Mouse (Mus musculus) heart, embryonic 10.5 days (tissue): ENCODE results near the gene Ttll6. TPM values are rescaled to one million over a fixed set of nuclear protein-coding genes. Genes with fewer than 3 reads are reported as not detected.
"Not testable (repeated sequence)": the region's sequence is repeated elsewhere in the genome, so short reads cannot be mapped to it uniquely, and the experiment has no call there.

ENCODE experiments used
- DNase-seq: peaks from one replicate; pipeline ENCODE4 v3.0.0-alpha.2; 2017; ENCODE audit warnings: low spot score
- H3K27ac ChIP-seq: fragments of 300-500 bp; sonication (generic); 2 replicates; pipeline ENCODE4 v1.5.1; 2016; ENCODE audit warnings: mild to moderate bottlenecking
- H3K27me3 ChIP-seq: fragments of 300-500 bp; sonication (generic); 2 replicates; pipeline ENCODE4 v1.6.1; 2016; ENCODE audit warnings: mild to moderate bottlenecking; ENCODE audit not compliant: poor library complexity, insufficient read depth, severe bottlenecking
- H3K36me3 ChIP-seq: fragments of 300-500 bp; sonication (generic); 2 replicates; pipeline ENCODE4 v1.6.1; 2016; ENCODE audit warnings: mild to moderate bottlenecking, moderate library complexity
- H3K4me1 ChIP-seq: fragments of 300-500 bp; sonication (generic); 2 replicates; pipeline ENCODE4 v1.6.1; 2016; ENCODE audit warnings: mild to moderate bottlenecking
- H3K4me3 ChIP-seq: fragments of 300-500 bp; sonication (generic); 2 replicates; pipeline ENCODE4 v1.5.1; 2016; ENCODE audit warnings: mild to moderate bottlenecking, moderate library complexity
- H3K9me3 ChIP-seq: fragments of 300-500 bp; sonication (generic); 2 replicates; pipeline ENCODE4 v1.6.1; 2016; ENCODE audit warnings: mild to moderate bottlenecking, moderate library complexity
- WGBS: fragments of 180-500 bp; shearing (Covaris S2); methylation state at CpG from one replicate; pipeline ENCODE4 v1.1.7; 2016; 5-methylcytosine and 5-hydroxymethylcytosine counted together
- polyA plus RNA-seq: library from polyadenylated mRNA; unstranded; fragments of >200 nt; fragmentation: Nextera tagmentation; extraction: Ambion mirVana; gene quantifications from 2 replicates; pipeline ENCODE4 v1.2.1, GENCODE M21; 2016

Gene Ttll6
- polyA plus RNA-seq, 1 experiment from 2014 or later, result not detected

GRCm38 (mm10) chr11:96122806-96123205 is 10.8 kb upstream of the Ttll6 start:
- H3K9me3 ChIP-seq, H3K27ac ChIP-seq, H3K4me3 ChIP-seq, DNase-seq, H3K36me3 ChIP-seq: not testable (repeated sequence)
- WGBS, result 75% methylated on average over 4 of the region's 4 CpGs
- Histone ChIP-seq H3K4me1 (peaks cover 11% of the 10 kb centered on the region), H3K27me3 (peaks cover 66% of the 10 kb centered on the region)

DNA sequence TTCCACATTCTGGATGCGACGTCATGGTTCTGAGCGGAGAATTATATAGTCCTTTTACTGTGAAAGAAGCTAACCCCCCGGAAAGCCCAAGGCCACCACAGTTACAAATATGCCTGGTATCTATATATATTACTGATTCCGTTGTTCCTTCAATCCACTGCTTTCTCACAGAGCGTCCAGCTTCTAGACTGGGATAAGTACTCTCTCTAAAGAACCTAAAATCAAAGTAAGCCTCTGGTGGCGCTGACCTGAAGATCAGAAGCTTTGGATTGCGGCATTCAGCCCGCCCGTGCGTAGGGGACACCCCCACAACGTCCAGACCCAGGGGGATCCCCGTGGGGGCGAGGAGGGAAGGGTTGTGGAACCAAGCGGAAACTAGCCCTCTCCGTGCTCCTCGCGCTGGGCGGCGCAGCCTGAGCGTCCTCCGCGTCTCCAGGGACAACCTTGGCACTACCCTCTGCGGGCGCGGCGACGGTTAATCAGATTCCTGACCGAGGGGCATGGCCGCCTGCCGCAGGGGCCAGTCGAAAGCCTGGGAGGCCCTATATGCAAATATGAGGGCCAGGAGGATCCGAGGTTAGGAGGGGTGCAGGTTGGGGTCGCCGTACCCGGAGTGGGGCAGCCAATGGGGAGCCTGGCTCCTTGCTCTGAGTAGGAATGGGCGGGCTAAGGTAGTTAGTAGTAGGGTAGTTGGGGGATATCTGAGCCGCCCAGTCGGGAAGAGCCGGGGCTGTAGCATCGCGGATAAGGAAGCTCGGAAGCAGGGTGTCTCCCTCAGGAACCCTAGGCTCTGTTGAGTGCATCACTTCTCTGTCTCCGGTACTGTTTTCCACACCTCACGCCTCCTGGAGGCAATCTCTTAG is 9.3 kb upstream of the Ttll6 start:
- Histone ChIP-seq H3K36me3 (no peaks in the 10 kb centered on the region), H3K27me3 (peaks cover 69% of the 10 kb centered on the region), H3K9me3 (no peaks in the 10 kb centered on the region), H3K4me1 (peaks cover 11% of the 10 kb centered on the region), H3K4me3 (peak overlapping the region; percentile 61), H3K27ac (no peak overlapping the region)
- 2% methylated on average over 45 of the region's 45 CpGs for WGBS
- no peak for DNase-seq

DNA sequence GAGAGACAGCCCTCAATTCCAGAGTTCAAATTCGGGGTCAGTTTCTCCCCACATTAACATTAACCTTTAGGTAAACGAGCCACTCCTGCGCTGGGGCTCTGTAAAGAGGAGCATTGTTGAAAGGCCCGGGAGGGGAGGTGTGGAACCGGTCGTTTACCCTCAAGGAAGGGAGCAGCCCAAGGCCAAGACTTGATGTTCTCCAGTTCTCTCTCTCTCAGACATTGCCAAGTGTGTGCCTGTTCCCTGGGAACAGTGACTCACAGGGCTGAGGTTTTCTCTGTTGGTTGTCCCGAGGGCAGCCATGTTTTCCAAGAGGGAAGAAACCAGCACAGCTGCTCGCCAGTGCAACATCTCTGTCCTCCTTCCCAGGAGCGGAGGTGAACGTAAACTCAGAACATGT is 3.0 kb upstream of the Ttll6 start:
- WGBS, result 59% methylated on average over 10 of the region's 10 CpGs
- H3K27me3 ChIP-seq, result peaks cover 74% of the 10 kb centered on the region
- H3K27ac ChIP-seq, result no peak overlapping the region
- H3K9me3 ChIP-seq, result no peaks in the 10 kb centered on the region
- no peak overlapping the region for H3K4me3 ChIP-seq
- 0 out of 2 replicates have a peak, but pooled peaks cover 2% of the 10 kb centered on the region for H3K4me1 ChIP-seq
- H3K36me3 ChIP-seq, result no peaks in the 10 kb centered on the region
- no peak for DNase-seq

DNA sequence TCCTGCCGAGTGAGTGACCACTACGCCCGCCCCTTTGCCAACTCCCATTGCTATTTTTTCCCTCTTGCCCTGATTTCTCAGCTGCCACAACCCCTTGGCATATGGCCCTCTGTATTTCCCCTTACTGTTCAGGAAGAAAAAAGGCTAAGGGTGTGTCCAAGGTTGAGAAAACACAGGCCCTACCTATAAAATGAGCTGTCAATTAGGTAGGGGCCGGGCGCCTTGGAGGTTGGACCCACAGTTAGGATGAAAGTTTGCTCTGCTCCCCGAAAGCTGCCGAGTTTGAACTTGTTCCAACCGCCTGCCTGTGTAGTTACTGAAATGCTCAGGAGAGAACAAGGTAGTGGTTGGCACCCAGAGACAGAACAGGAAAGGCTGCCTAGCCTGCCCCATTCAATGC is 2.3 kb downstream of the Ttll6 start:
- WGBS, result 80% methylated on average over 8 of the region's 8 CpGs

DNA sequence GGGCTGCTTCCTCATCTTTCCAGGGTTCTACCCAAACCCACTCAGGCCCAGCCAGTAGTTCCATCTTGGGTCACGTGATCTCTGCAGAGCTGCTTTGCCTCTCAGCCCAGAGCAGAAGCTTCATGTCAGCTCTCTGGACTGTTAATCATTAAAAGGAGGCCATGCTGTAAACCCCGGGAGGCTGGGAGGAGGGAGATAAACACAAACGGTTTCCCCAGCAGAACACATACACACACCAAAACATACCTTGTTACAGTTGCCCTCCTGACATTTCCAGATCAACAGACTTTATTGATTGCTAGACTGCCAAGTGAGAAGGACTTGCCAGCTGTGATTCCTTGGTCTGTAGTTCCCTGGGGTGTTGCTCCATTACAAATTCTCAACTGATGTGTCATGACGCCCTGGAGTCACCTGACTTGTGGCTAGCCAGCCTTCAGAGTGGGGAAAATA is 7.2 kb downstream of the Ttll6 start:
- Histone ChIP-seq H3K27ac (no peak overlapping the region), H3K9me3 (no peaks in the 10 kb centered on the region), H3K36me3 (no peaks in the 10 kb centered on the region), H3K27me3 (peaks cover 60% of the 10 kb centered on the region), H3K4me3 (no peak overlapping the region), H3K4me1 (no peaks in the 10 kb centered on the region; the same call in 1 of the 2 replicates)
- DNase-seq, result no peak
- WGBS, result 24% methylated on average over 4 of the region's 4 CpGs

More for the DNA sequence above, 2.3 kb downstream of the Ttll6 start:
- Histone ChIP-seq H3K27ac (no peak overlapping the region), H3K27me3 (peaks cover 66% of the 10 kb centered on the region), H3K36me3 (no peaks in the 10 kb centered on the region), H3K4me3 (no peak overlapping the region), H3K4me1 (0 out of 2 replicates have a peak, but pooled peaks cover 2% of the 10 kb centered on the region), H3K9me3 (no peaks in the 10 kb centered on the region)
- DNase-seq, result no peak

GRCm38 (mm10) chr11:96143766-96144165 is 10.2 kb downstream of the Ttll6 start:
- no peak overlapping the region for H3K27ac ChIP-seq
- H3K36me3 ChIP-seq, result no peaks in the 10 kb centered on the region
- 59% methylated on average over 4 of the region's 4 CpGs for WGBS
- no peak overlapping the region for H3K4me3 ChIP-seq
- H3K9me3 ChIP-seq, result no peaks in the 10 kb centered on the region
- peaks cover 83% of the 10 kb centered on the region for H3K27me3 ChIP-seq
- H3K4me1 ChIP-seq, result peaks cover 4% of the 10 kb centered on the region; the same call in 1 of the 2 replicates
- no peak for DNase-seq

DNA sequence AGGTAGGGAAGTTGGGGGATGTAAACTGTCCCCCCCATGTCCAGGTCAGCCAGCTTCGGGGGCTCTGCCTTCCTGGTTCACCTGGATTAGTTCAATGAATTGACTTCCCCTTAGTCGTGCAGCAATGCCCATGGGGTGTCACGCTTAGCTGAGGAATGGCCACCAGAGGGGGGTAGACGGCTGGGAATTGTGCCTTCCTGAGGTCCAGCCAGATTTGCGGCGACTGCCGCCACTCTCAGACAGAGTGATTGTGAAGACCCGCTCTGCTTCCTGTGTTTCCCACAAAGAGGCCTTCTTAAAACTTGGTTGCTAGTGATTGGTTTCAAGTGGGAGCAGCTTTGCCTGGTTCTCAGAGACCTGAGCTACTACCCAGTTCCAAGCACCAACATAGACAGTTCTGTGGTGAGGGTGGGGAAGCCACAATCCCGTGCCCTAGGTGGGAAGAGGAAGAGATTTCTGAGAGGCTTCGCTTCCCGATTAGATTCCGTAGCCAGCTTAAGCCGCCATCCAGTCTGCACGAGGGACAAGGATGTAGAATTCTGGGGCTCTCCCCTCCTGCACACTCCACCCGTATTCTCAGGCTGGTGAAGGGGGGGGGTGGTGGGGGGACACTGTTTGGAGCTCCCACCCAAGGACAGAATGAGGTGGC is 12.2 kb downstream of the Ttll6 start:
- Histone ChIP-seq H3K27me3 (peaks cover 87% of the 10 kb centered on the region), H3K36me3 (no peaks in the 10 kb centered on the region), H3K4me1 (peaks cover 4% of the 10 kb centered on the region; the same call in 1 of the 2 replicates), H3K9me3 (no peaks in the 10 kb centered on the region), H3K4me3 (peak overlapping the region; percentile 41), H3K27ac (no peak overlapping the region)
- peak; percentile 87 for DNase-seq
- WGBS, result 3% methylated on average over 15 of the region's 15 CpGs

DNA sequence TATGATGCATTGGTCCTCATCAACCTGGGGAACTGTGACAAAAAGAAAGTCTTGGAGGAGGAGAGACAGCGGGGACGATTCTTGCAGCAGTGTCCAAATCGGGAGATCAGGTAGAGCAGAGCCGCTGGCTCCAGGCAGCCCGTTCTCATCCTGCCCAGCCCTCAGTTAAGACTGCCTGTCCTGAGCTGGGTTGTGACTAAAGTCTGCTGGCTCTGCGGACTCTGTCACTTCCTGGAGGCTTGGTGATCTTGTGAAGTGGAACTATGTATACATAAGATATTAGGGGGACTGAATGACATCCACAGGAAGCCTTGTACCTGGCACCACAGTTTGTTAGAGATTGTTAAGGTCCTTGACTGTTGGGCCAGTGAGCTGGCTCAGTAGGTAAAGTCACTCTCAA is 13.9 kb downstream of the Ttll6 start:
- H3K4me3 ChIP-seq, result no peak overlapping the region
- 66% methylated on average over 6 of the region's 6 CpGs for WGBS
- peaks cover 4% of the 10 kb centered on the region; the same call in 1 of the 2 replicates for H3K4me1 ChIP-seq
- H3K27ac ChIP-seq, result no peak overlapping the region
- H3K27me3 ChIP-seq, result peaks cover 93% of the 10 kb centered on the region
- no peaks in the 10 kb centered on the region for H3K9me3 ChIP-seq
- DNase-seq, result no peak
- no peaks in the 10 kb centered on the region for H3K36me3 ChIP-seq

- H3K9me3 ChIP-seq, result no peaks in the 10 kb centered on the region
- H3K4me3 ChIP-seq, result no peak overlapping the region
- no peaks in the 10 kb centered on the region for H3K36me3 ChIP-seq
- peaks cover 88% of the 10 kb centered on the region for H3K27me3 ChIP-seq
- no peak overlapping the region for H3K27ac ChIP-seq
- 56% methylated on average over 12 of the region's 12 CpGs for WGBS
- no peak for DNase-seq
- no peaks in the 10 kb centered on the region for H3K4me1 ChIP-seq
These were observed 31.2 kb downstream of the Ttll6 start for GRCm38 (mm10) chr11:96164769-96165168.

GRCm38 (mm10) chr11:96168125-96168524 is 34.5 kb downstream of the Ttll6 start:
- no peaks in the 10 kb centered on the region for H3K36me3 ChIP-seq
- 30% methylated on average over 9 of the region's 9 CpGs for WGBS
- DNase-seq, result no peak
- H3K27me3 ChIP-seq, result peaks cover 100% of the 10 kb centered on the region
- H3K4me1 ChIP-seq, result peaks cover 4% of the 10 kb centered on the region
- H3K9me3 ChIP-seq, result no peaks in the 10 kb centered on the region
- no peak overlapping the region for H3K27ac ChIP-seq
- H3K4me3 ChIP-seq, result no peak overlapping the region

DNA sequence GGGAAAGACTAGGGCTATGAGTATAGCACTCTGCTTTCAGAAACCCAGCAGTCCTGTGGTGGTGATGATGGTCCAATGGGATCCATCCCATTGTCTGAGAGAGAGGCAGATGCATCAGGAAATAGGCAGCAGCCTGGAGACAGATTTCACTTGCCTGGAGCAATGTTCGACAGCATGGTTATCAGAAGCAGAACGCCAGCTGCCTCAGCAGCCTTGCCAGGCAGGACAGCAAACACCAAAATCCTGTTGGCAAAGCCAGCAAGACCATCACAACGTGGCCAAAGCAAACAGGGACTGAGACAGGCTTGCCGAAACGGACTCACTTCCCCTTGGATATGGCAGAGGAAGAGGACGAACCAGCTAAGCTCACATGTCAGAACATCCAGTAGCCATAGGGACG is 35.4 kb downstream of the Ttll6 start:
- H3K4me1 ChIP-seq, result peaks cover 5% of the 10 kb centered on the region
- DNase-seq, result no peak
- no peak overlapping the region for H3K27ac ChIP-seq
- peaks cover 100% of the 10 kb centered on the region for H3K27me3 ChIP-seq
- no peaks in the 10 kb centered on the region for H3K9me3 ChIP-seq
- no peaks in the 10 kb centered on the region for H3K36me3 ChIP-seq
- 23% methylated on average over 7 of the region's 7 CpGs for WGBS
- no peak overlapping the region for H3K4me3 ChIP-seq

- Histone ChIP-seq H3K36me3 (no peaks in the 10 kb centered on the region), H3K4me3 (0 out of 2 replicates have a peak overlapping the region, but pooled peaks have one; percentile 1), H3K4me1 (peaks cover 5% of the 10 kb centered on the region), H3K27ac (no peak overlapping the region), H3K27me3 (peaks cover 100% of the 10 kb centered on the region), H3K9me3 (no peaks in the 10 kb centered on the region)
- DNase-seq, result no peak
- WGBS, result under 1% methylated on average over 20 of the region's 20 CpGs
These were observed 37.3 kb downstream of the Ttll6 start for GRCm38 (mm10) chr11:96170711-96171379.

- Histone ChIP-seq H3K36me3 (no peaks in the 10 kb centered on the region), H3K27ac (no peak overlapping the region), H3K9me3 (no peaks in the 10 kb centered on the region), H3K4me3 (no peak overlapping the region), H3K4me1 (peaks cover 5% of the 10 kb centered on the region), H3K27me3 (peaks cover 100% of the 10 kb centered on the region)
- 5% methylated on average over 3 of the region's 3 CpGs for WGBS
- no peak for DNase-seq
These were observed 38.0 kb downstream of the Ttll6 start for GRCm38 (mm10) chr11:96171601-96172000.
